Comparison of ENCODE assay signal across 22 mouse cellular contexts in genomic region chr9:41173158-41173557, GRCm38 (mm10). TPM values are rescaled to one million over a fixed set of nuclear protein-coding genes. Genes with fewer than 3 reads are reported as not detected.
DNase-seq lines count a peak whose midpoint lies in the region; ATAC-seq and TF ChIP-seq lines count a peak whose summit lies in the region.
"Had no signal": no experiment of that assay in that cellular context is flagged by ENCODE, and none has a peak within 500 bp of the region (broad histone marks: within the 10 kb centered on the region; RNA-seq: fewer than 3 reads in every experiment).

No protein-coding gene starts in this region.

- H3K4me1 ChIP-seq in heart, embryonic 10.5 days, result peaks cover 41% of the 10 kb centered on the region
- H3K4me1 ChIP-seq in intestine, postnatal 0 days (replicated peaks; ENCODE audit: control insufficient read depth, insufficient read depth, low read length), result no peaks in the 10 kb centered on the region
- H3K4me1 ChIP-seq: stomach, embryonic 15.5 days had no signal

- no peak for ATAC-seq in intestine, postnatal 0 days
- no peak for ATAC-seq in megakaryocyte progenitor cell, adult 5-6 weeks (replicated peaks; ENCODE audit: poor library complexity)
- ATAC-seq: midbrain, embryonic 15.5 days had no signal

- H3K9ac ChIP-seq in intestine, postnatal 0 days (ENCODE audit: low read depth, low read length), result no peak overlapping the region
- H3K9ac ChIP-seq: forebrain, embryonic 12.5 days; hindbrain, embryonic 14.5 days; midbrain, embryonic 15.5 days; neural tube, embryonic 15.5 days; stomach, embryonic 15.5 days had no signal

- peak; percentile 50 for DNase-seq in heart, adult 8-10 months (ENCODE audit: low spot score)
- DNase-seq in heart, embryonic 10.5 days (ENCODE audit: low spot score), result no peak
- peak; percentile 42 for DNase-seq in 3T3-L1 (ENCODE audit: low read depth, low spot score)
- peak; percentile 42 for DNase-seq in embryo, embryonic 11 days
- peak; percentile 48 for DNase-seq in gastrocnemius, postnatal 25 days
- DNase-seq: adrenal gland, adult 8-10 months; cerebellum, adult 9-10 months; kidney, adult 9 months; kidney, postnatal 4 days; layer of hippocampus, adult 9-11 months; left cerebral cortex, postnatal 4 days; right cerebral cortex, postnatal 14 days; thymus, adult 18-20 months had no signal

- H3K27ac ChIP-seq in heart, embryonic 10.5 days, result no peak overlapping the region
- no peak overlapping the region for H3K27ac ChIP-seq in intestine, postnatal 0 days (ENCODE audit: low read depth, low read length)
- H3K27ac ChIP-seq: forebrain, embryonic 12.5 days; hindbrain, embryonic 14.5 days; left cerebral cortex, adult 2 months; midbrain, embryonic 15.5 days; neural tube, embryonic 15.5 days; stomach, embryonic 15.5 days had no signal

- no peaks in the 10 kb centered on the region for H3K36me3 ChIP-seq in heart, embryonic 10.5 days
- H3K36me3 ChIP-seq in intestine, postnatal 0 days (ENCODE audit: control insufficient read depth, insufficient read depth), result no peaks in the 10 kb centered on the region
- H3K36me3 ChIP-seq: forebrain, embryonic 12.5 days; midbrain, embryonic 15.5 days; neural tube, embryonic 15.5 days; stomach, embryonic 15.5 days had no signal

- no peak overlapping the region for H3K4me3 ChIP-seq in heart, embryonic 10.5 days
- no peak overlapping the region for H3K4me3 ChIP-seq in intestine, postnatal 0 days (ENCODE audit: low read depth, low read length)
- H3K4me3 ChIP-seq: forebrain, embryonic 12.5 days; left cerebral cortex, adult 2 months; megakaryocyte, embryonic 14.5 days; midbrain, embryonic 15.5 days; neural tube, embryonic 15.5 days; stomach, embryonic 15.5 days had no signal

- H3K27me3 ChIP-seq in heart, embryonic 10.5 days (ENCODE audit: insufficient read depth, poor library complexity, severe bottlenecking), result no peaks in the 10 kb centered on the region
- no peaks in the 10 kb centered on the region for H3K27me3 ChIP-seq in intestine, postnatal 0 days (replicated peaks; ENCODE audit: control insufficient read depth, insufficient read depth, low read length)
- H3K27me3 ChIP-seq: forebrain, embryonic 12.5 days; megakaryocyte, embryonic 14.5 days; midbrain, embryonic 15.5 days; neural tube, embryonic 15.5 days; stomach, embryonic 15.5 days had no signal

- H3K9me3 ChIP-seq in heart, embryonic 10.5 days, result no peaks in the 10 kb centered on the region
- no peaks in the 10 kb centered on the region for H3K9me3 ChIP-seq in intestine, postnatal 0 days (ENCODE audit: control insufficient read depth)
- H3K9me3 ChIP-seq: forebrain, embryonic 12.5 days; megakaryocyte, embryonic 14.5 days; midbrain, embryonic 15.5 days; neural tube, embryonic 15.5 days; stomach, embryonic 15.5 days had no signal

- no peak for TF ChIP-seq CTCF in intestine, postnatal 0 days (IDR thresholded peaks at IDR 0.05; ENCODE audit: low read depth)

- H3K4me2 ChIP-seq in intestine, postnatal 0 days (replicated peaks; ENCODE audit: low read depth), result no peak overlapping the region
- H3K4me2 ChIP-seq: forebrain, embryonic 12.5 days; hindbrain, embryonic 14.5 days; midbrain, embryonic 15.5 days; neural tube, embryonic 15.5 days; stomach, embryonic 15.5 days had no signal

- 52% methylated on average over 3 of the region's 3 CpGs for WGBS in heart, embryonic 10.5 days
- WGBS in intestine, postnatal 0 days, result 70% methylated on average over 3 of the region's 3 CpGs

RNA-seq across cellular contexts. Expression of gene Ubash3b, which starts 11.7 kb away (rescaled TPM):
- 1 to 10 TPM in 1 of 4 experiments, under 1 TPM in 3; 0.79 to 1.1 (median 0.97) TPM for total RNA-seq in heart, adult 8-10 months (2022)
- 13.3 and 13.8 TPM in 2 replicates for polyA plus RNA-seq in heart, embryonic 10.5 days (2016; fragmentation: Nextera tagmentation; extraction: Ambion mirVana)
- total RNA-seq in gastrocnemius, postnatal 25 days (2021), result 1 to 10 TPM in 1 of 2 experiments, under 1 TPM in 1; 0.38 to 1.3 TPM
- 6.3 and 7.2 TPM in 2 replicates for polyA plus RNA-seq in intestine, postnatal 0 days (2015; fragmentation: Nextera tagmentation; extraction: Ambion mirVana)
- total RNA-seq in megakaryocyte progenitor cell, adult 5-6 weeks (2015), result 8.8 and 9.9 TPM in 2 replicates
- total RNA-seq in megakaryocyte progenitor cell, adult 5-6 weeks (2017), result 5.3 and 5.8 TPM in 2 replicates
